Mouse (Mus musculus): Measurements from ENCODE around the gene Hoxa13. TPM values are rescaled to one million over a fixed set of nuclear protein-coding genes. Genes with fewer than 3 reads are reported as not detected.

The Hoxa13 gene
- polyA plus RNA-seq, 1 experiment from 2014 or later: 0.35 TPM

DNA sequence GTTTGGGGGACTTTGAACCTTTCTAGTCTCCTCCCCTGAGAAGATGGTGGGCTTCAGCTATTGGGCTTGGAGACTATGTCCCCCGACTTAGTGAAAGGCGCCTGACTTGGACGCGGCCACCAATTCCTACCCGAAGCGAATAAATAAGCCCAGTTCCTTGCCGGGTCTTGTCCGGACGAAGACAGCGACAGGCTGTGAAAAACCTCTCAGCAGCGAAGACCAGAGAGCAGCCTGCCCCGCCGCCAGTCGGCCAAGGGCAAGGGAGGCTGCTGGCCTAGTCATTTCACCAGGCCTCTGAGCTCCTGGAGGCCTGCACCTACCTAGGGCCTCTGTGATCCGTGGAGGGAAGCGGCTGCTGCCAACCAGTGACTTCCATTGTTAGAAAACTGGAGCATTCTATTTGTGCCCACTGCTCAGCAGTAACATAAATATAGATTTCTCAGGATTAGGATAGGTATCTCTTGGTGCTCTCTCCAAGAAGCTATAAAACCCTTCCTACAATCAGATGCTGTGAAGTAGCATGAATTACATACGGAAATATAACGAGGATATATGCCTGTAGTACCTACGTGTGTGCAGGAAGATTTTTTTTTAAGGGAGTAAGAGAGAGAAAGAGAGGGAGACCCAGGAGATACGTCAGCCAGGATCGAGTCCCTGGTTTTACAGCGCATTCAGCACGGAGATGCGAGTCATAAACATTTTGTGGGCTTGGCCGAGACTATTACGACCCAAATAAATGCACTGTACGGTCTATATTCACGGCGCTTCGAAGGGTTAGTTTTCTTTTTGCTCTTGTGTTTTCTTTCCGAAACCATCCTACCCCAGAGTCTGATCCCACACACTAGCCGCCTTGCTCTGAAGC is 40.4 kb downstream of the Hoxa13 start:
- ATAC-seq (replicated peaks; ENCODE audit: low FRiP score, low TSS enrichment, low read depth) (no peak), DNase-seq (ENCODE audit: low spot score) (peak; percentile 85)
- peak overlapping the region; percentile 96 for H3K4me2 ChIP-seq (ENCODE audit: low read length)
- peak overlapping the region; percentile 64; the same call in 1 of the 2 replicates for H3K9ac ChIP-seq (ENCODE audit: low read length)
- no peaks in the 10 kb centered on the region for H3K36me3 ChIP-seq (ENCODE audit: control insufficient read depth, insufficient read depth, low read length)
- no peaks in the 10 kb centered on the region for H3K9me3 ChIP-seq (ENCODE audit: control insufficient read depth, low read length)
- H3K27me3 ChIP-seq (replicated peaks; ENCODE audit: control insufficient read depth, insufficient read depth, low read length): peaks cover 95% of the 10 kb centered on the region
- WGBS: 37% methylated on average over 32 of the region's 32 CpGs
- H3K4me3 ChIP-seq (ENCODE audit: low read depth, low read length): peak overlapping the region; percentile 59
- peaks cover 23% of the 10 kb centered on the region; the same call in 1 of the 2 replicates for H3K4me1 ChIP-seq (replicated peaks; ENCODE audit: control insufficient read depth, insufficient read depth, low read length)
- peak overlapping the region; percentile 84; the same call in 1 of the 2 replicates for H3K27ac ChIP-seq (ENCODE audit: low read depth)

DNA sequence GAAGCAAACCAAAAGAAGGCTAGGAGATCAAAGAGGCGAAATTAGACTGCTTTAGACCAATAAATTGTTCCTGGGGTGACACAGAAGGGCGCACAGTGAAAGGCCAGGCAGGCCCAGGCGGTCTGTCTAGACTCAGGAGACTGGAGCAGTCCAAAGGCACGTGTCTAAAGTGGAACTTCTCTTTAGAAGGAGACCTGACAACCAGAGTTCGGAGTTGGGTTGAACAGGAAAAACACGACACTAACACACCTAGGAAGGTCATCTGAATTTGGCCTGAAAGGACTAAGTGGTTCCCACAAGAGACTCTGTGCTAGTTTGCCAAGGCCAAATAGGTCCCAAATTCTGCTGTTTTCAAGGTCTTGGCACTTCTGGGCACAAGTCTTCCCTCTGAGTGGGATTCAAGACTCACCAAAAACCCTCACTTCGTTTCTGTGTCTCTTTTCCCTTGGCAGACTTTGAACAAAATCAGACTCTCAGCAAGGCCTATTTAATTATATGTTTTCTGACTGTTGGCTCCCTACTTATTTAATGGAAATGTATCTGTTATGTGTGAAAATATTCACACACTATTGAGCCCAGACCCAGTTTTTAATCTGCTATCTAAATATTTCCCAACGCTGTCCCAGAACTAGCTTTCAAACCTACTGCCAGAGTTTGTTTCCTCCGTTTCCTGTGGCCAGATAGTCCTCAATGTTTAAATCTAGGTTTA is 41.3 kb downstream of the Hoxa13 start:
- Histone ChIP-seq H3K9me3 (ENCODE audit: control insufficient read depth, low read length) (no peaks in the 10 kb centered on the region), H3K36me3 (ENCODE audit: control insufficient read depth, insufficient read depth, low read length) (no peaks in the 10 kb centered on the region), H3K27me3 (replicated peaks; ENCODE audit: control insufficient read depth, insufficient read depth, low read length) (peaks cover 95% of the 10 kb centered on the region), H3K9ac (ENCODE audit: low read length) (no peak overlapping the region), H3K4me2 (ENCODE audit: low read length) (peak overlapping the region; percentile 96), H3K4me1 (replicated peaks; ENCODE audit: control insufficient read depth, insufficient read depth, low read length) (peaks cover 23% of the 10 kb centered on the region; the same call in 1 of the 2 replicates), H3K27ac (ENCODE audit: low read depth) (no peak overlapping the region), H3K4me3 (ENCODE audit: low read depth, low read length) (no peak overlapping the region)
- ATAC-seq (replicated peaks; ENCODE audit: low FRiP score, low TSS enrichment, low read depth) (no peak), DNase-seq (ENCODE audit: low spot score) (no peak)
- 54% methylated on average over 9 of the region's 9 CpGs for WGBS

DNA sequence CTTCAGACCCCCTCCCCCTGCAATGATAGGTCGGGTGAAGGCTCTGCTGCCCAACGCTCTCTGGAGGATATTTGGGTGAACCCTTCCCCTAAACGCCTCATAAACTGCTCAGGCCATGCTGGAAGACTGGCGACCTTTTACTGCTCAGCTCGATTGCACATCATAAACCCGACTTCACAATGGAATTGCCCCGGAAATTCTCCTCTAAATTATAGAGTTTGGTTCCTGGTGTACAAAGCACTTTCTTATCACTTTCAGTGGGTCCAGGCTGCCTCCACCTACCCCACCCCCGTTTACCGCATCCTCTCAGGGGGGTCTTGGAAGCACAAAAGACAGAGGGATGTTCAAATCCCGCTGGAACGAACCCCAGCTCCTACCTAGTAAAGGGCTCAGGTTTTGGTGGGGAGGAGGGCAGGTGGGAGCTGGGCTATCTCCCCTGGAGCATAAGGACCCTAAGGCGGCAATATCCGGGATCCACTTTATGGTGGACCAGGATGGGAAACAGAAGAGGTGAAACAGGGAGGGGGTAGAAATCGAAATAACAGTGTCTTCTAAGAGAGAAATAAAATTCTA is 42.0 kb downstream of the Hoxa13 start:
- Histone ChIP-seq H3K4me3 (ENCODE audit: low read depth, low read length) (no peak overlapping the region), H3K9me3 (ENCODE audit: control insufficient read depth, low read length) (no peaks in the 10 kb centered on the region), H3K4me2 (ENCODE audit: low read length) (peak overlapping the region; percentile 96; the same call in 1 of the 2 replicates), H3K36me3 (ENCODE audit: control insufficient read depth, insufficient read depth, low read length) (no peaks in the 10 kb centered on the region), H3K27ac (ENCODE audit: low read depth) (no peak overlapping the region), H3K4me1 (replicated peaks; ENCODE audit: control insufficient read depth, insufficient read depth, low read length) (peaks cover 24% of the 10 kb centered on the region; the same call in 1 of the 2 replicates), H3K9ac (ENCODE audit: low read length) (no peak overlapping the region), H3K27me3 (replicated peaks; ENCODE audit: control insufficient read depth, insufficient read depth, low read length) (peaks cover 95% of the 10 kb centered on the region)
- 38% methylated on average over 14 of the region's 14 CpGs for WGBS
- no peak for ATAC-seq (replicated peaks; ENCODE audit: low FRiP score, low TSS enrichment, low read depth)
- DNase-seq (ENCODE audit: low spot score): no peak

DNA sequence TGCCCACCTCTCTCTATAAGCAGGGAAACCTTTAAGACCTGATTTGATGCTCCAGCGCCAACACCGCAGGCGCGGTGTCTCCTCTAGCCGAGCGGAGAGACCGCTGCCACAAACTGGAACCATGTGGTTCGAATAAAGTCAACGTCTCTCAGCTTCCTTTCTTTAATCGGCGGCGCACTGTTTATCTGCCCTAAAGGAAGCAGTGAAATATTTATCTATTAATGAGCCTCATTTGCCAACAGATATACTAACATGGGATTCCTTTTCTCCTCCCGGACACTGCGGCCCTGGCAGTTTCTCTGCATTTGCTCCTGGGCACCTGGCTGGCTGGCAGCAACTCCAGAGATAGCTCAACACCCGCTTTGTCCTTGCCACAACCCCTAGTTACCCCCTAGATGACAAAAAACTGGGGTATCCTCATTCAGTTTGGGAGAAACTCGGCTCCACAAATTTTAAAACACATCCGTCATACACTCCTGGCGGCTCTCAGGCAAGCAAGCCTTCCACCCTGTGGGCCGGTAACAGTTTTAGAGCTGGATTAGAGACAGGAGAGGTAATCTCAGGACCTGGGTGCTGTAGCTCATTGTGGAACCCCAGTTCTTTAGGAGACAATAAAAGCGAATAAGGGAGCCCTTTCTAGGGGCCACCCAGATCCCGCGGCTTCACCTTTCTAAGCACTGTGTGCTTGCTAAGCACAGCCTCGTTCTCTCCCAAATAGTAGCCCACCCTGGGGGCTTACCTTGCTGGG is 42.6 kb downstream of the Hoxa13 start:
- H3K27me3 ChIP-seq (replicated peaks; ENCODE audit: control insufficient read depth, insufficient read depth, low read length): peaks cover 94% of the 10 kb centered on the region
- 17% methylated on average over 23 of the region's 23 CpGs for WGBS

GRCm38 (mm10) chr6:52217459-52217768 is 43.3 kb downstream of the Hoxa13 start:
- peak; percentile 71 for ATAC-seq (replicated peaks; ENCODE audit: low FRiP score, low TSS enrichment, low read depth)
- under 1% methylated on average over 25 of the region's 25 CpGs for WGBS
- peak; percentile 90 for DNase-seq (ENCODE audit: low spot score)
- H3K27ac ChIP-seq (ENCODE audit: low read depth): peak overlapping the region; percentile 55
- no peaks in the 10 kb centered on the region for H3K36me3 ChIP-seq (ENCODE audit: control insufficient read depth, insufficient read depth, low read length)
- H3K4me2 ChIP-seq (ENCODE audit: low read length): peak overlapping the region; percentile 64
- H3K9ac ChIP-seq (ENCODE audit: low read length): peak overlapping the region; percentile 57
- H3K4me1 ChIP-seq (replicated peaks; ENCODE audit: control insufficient read depth, insufficient read depth, low read length): peaks cover 31% of the 10 kb centered on the region; the same call in 1 of the 2 replicates
- H3K27me3 ChIP-seq (replicated peaks; ENCODE audit: control insufficient read depth, insufficient read depth, low read length): peaks cover 94% of the 10 kb centered on the region
- peak overlapping the region; percentile 50 for H3K4me3 ChIP-seq (ENCODE audit: low read depth, low read length)
- no peaks in the 10 kb centered on the region for H3K9me3 ChIP-seq (ENCODE audit: control insufficient read depth, low read length)

More for the DNA sequence above, 42.6 kb downstream of the Hoxa13 start:
- Histone ChIP-seq H3K4me1 (replicated peaks; ENCODE audit: control insufficient read depth, insufficient read depth, low read length) (peaks cover 27% of the 10 kb centered on the region; the same call in 1 of the 2 replicates), H3K36me3 (ENCODE audit: control insufficient read depth, insufficient read depth, low read length) (no peaks in the 10 kb centered on the region), H3K27ac (ENCODE audit: low read depth) (peak overlapping the region; percentile 52), H3K4me2 (ENCODE audit: low read length) (peak overlapping the region; percentile 64), H3K9ac (ENCODE audit: low read length) (peak overlapping the region; percentile 43), H3K4me3 (ENCODE audit: low read depth, low read length) (peak overlapping the region; percentile 50), H3K9me3 (ENCODE audit: control insufficient read depth, low read length) (no peaks in the 10 kb centered on the region)
- DNase-seq (ENCODE audit: low spot score) (no peak), ATAC-seq (replicated peaks; ENCODE audit: low FRiP score, low TSS enrichment, low read depth) (no peak)

DNA sequence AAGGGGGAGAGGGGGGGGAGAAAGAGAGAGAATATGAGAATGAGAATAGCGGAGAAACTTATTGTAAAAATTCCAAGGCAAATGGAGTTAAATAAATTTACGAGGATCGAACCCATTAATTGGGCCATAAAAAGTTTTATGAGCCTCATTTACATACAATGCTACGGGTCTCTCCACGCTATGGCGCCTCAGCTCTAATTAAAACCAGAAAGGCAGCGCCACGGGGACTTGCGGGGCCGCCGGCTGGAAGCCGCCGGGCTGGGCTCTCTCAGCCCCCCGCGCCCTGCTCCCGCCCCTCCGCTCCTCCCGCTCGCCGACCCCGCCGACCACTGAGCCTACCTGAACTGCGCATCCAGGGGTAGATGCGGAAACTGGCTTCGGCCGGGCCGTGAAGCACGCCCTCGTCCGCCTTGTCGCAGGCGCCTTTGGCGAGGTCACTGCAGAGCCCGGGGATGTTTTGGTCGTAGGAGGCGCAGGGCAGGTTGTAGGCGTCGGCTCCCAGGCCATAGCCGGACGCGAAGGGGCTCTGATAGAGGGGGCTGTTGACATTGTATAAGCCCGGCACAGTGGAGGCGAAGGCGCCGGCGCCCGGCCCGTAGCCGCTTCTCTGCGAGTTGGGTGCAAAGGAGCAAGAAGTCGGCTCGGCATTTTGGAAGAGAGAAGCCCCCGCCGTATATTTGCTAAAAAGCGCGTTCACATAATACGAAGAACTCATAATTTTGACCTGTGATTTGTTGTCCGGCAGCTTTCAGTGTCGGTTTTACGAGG is 43.8 kb downstream of the Hoxa13 start:
- H3K27ac ChIP-seq (ENCODE audit: low read depth): peak overlapping the region; percentile 55; the same call in 1 of the 2 replicates
- 1% methylated on average over 59 of the region's 60 CpGs for WGBS
- peaks cover 31% of the 10 kb centered on the region; the same call in 1 of the 2 replicates for H3K4me1 ChIP-seq (replicated peaks; ENCODE audit: control insufficient read depth, insufficient read depth, low read length)
- peak overlapping the region; percentile 57 for H3K9ac ChIP-seq (ENCODE audit: low read length)
- H3K9me3 ChIP-seq (ENCODE audit: control insufficient read depth, low read length): no peaks in the 10 kb centered on the region
- peaks cover 92% of the 10 kb centered on the region for H3K27me3 ChIP-seq (replicated peaks; ENCODE audit: control insufficient read depth, insufficient read depth, low read length)
- H3K36me3 ChIP-seq (ENCODE audit: control insufficient read depth, insufficient read depth, low read length): no peaks in the 10 kb centered on the region
- peak overlapping the region; percentile 50 for H3K4me3 ChIP-seq (ENCODE audit: low read depth, low read length)
- DNase-seq (ENCODE audit: low spot score): no peak
- ATAC-seq (replicated peaks; ENCODE audit: low FRiP score, low TSS enrichment, low read depth): 0 out of 2 replicates have a peak, but pooled peaks have one; percentile 14
- H3K4me2 ChIP-seq (ENCODE audit: low read length): peak overlapping the region; percentile 64

DNA sequence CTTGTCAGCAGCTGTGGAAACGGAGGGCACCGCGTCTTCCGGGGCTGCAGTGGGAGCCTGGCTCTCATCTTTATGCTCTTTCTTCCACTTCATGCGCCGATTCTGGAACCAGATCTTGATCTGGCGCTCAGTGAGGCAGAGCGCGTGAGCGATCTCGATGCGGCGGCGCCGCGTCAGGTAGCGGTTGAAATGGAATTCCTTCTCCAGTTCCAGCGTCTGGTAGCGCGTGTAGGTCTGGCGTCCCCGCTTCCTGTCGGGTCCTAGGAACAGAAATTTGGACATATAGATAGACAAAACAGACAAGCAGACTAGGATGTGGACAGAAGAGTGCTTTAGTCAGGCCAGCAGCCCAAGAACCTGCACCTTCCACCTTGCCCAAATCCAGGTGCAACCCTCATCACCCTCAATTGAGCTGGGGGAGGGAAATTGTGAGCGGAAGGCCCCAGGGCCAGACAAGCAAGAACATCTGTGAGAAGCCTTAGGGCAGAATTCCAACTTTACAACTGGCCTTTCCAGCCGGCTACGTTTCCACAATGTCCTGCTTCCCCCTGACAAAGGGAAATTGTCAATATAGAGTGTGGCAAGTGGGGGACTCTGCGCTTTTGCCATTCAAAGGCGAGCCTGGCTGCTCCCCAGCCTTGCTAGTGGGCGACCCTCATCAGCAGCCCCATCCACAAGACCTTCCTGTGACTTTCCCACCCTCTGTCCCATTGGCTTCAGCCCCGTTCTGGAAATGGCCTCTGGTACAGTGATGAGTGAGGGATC is 44.7 kb downstream of the Hoxa13 start:
- Histone ChIP-seq H3K27ac (ENCODE audit: low read depth) (no peak overlapping the region), H3K9ac (ENCODE audit: low read length) (peak overlapping the region; percentile 57), H3K4me1 (replicated peaks; ENCODE audit: control insufficient read depth, insufficient read depth, low read length) (peaks cover 30% of the 10 kb centered on the region; the same call in 1 of the 2 replicates), H3K27me3 (replicated peaks; ENCODE audit: control insufficient read depth, insufficient read depth, low read length) (peaks cover 92% of the 10 kb centered on the region), H3K9me3 (ENCODE audit: control insufficient read depth, low read length) (no peaks in the 10 kb centered on the region), H3K4me2 (ENCODE audit: low read length) (peak overlapping the region; percentile 64), H3K4me3 (ENCODE audit: low read depth, low read length) (peak overlapping the region; percentile 50), H3K36me3 (ENCODE audit: control insufficient read depth, insufficient read depth, low read length) (no peaks in the 10 kb centered on the region)
- ATAC-seq (replicated peaks; ENCODE audit: low FRiP score, low TSS enrichment, low read depth): no peak
- WGBS: 5% methylated on average over 30 of the region's 30 CpGs
- DNase-seq (ENCODE audit: low spot score): peak; percentile 78
